Mouse (Mus musculus): ENCODE data around the gene Src. TPM values are rescaled to one million over a fixed set of nuclear protein-coding genes. Genes with fewer than 3 reads are reported as not detected.
A peak's percentile ranks its signal among the peaks of the same experiment; 100 is the strongest.

The Src gene
- polyA plus RNA-seq, 1 experiment from 2014 or later = 30.1 TPM

- Histone ChIP-seq H3K4me2 (replicated peaks) (no peak overlapping the region), H3K9ac (no peak overlapping the region), H3K4me1 (replicated peaks; ENCODE audit: control insufficient read depth, insufficient read depth, low read length) (no peaks in the 10 kb centered on the region), H3K36me3 (replicated peaks; ENCODE audit: control insufficient read depth, insufficient read depth) (peaks cover 32% of the 10 kb centered on the region), H3K27ac (no peak overlapping the region), H3K27me3 (ENCODE audit: control insufficient read depth, insufficient read depth, low read length) (no peaks in the 10 kb centered on the region), H3K9me3 (ENCODE audit: control insufficient read depth, low read length) (no peaks in the 10 kb centered on the region), H3K4me3 (replicated peaks; ENCODE audit: low read length) (no peak overlapping the region)
- DNase-seq (ENCODE audit: low spot score) = no peak
- no peak for ATAC-seq (ENCODE audit: low FRiP score)
- 87% methylated on average over 15 of the region's 15 CpGs for WGBS
Observed at GRCm38 (mm10) chr2:157447297-157448158, 29.3 kb downstream of the Src start.

- no peak overlapping the region; the same call in 1 of the 2 replicates for H3K27ac ChIP-seq
- H3K9me3 ChIP-seq (ENCODE audit: control insufficient read depth, low read length) = no peaks in the 10 kb centered on the region
- DNase-seq (ENCODE audit: low spot score) (no peak), ATAC-seq (ENCODE audit: low FRiP score) (no peak)
- no peak overlapping the region for H3K4me3 ChIP-seq (replicated peaks; ENCODE audit: low read length)
- peaks cover 28% of the 10 kb centered on the region for H3K36me3 ChIP-seq (replicated peaks; ENCODE audit: control insufficient read depth, insufficient read depth)
- H3K4me1 ChIP-seq (replicated peaks; ENCODE audit: control insufficient read depth, insufficient read depth, low read length) = no peaks in the 10 kb centered on the region
- no peak overlapping the region for H3K9ac ChIP-seq
- H3K4me2 ChIP-seq (replicated peaks) = no peak overlapping the region
- WGBS = 60% methylated on average over 7 of the region's 7 CpGs
- no peaks in the 10 kb centered on the region for H3K27me3 ChIP-seq (ENCODE audit: control insufficient read depth, insufficient read depth, low read length)
Observed at GRCm38 (mm10) chr2:157448356-157448755, 30.1 kb downstream of the Src start.

GRCm38 (mm10) chr2:157450905-157451304 is 32.7 kb downstream of the Src start:
- H3K36me3 ChIP-seq (replicated peaks; ENCODE audit: control insufficient read depth, insufficient read depth) = peaks cover 35% of the 10 kb centered on the region
- H3K27me3 ChIP-seq (ENCODE audit: control insufficient read depth, insufficient read depth, low read length) = no peaks in the 10 kb centered on the region

GRCm38 (mm10) chr2:157451372-157452040 is 33.3 kb downstream of the Src start:
- H3K36me3 ChIP-seq (replicated peaks; ENCODE audit: control insufficient read depth, insufficient read depth) = peaks cover 32% of the 10 kb centered on the region
- no peaks in the 10 kb centered on the region for H3K9me3 ChIP-seq (ENCODE audit: control insufficient read depth, low read length)
- no peak overlapping the region for H3K9ac ChIP-seq
- no peak overlapping the region for H3K27ac ChIP-seq
- DNase-seq (ENCODE audit: low spot score) (no peak), ATAC-seq (ENCODE audit: low FRiP score) (no peak)
- H3K4me1 ChIP-seq (replicated peaks; ENCODE audit: control insufficient read depth, insufficient read depth, low read length) = peaks cover 2% of the 10 kb centered on the region; the same call in 1 of the 2 replicates
- 93% methylated on average over 7 of the region's 7 CpGs for WGBS
- no peak overlapping the region for H3K4me2 ChIP-seq (replicated peaks)
- H3K27me3 ChIP-seq (ENCODE audit: control insufficient read depth, insufficient read depth, low read length) = no peaks in the 10 kb centered on the region
- H3K4me3 ChIP-seq (replicated peaks; ENCODE audit: low read length) = no peak overlapping the region

More at GRCm38 (mm10) chr2:157450905-157451304, 32.7 kb downstream of the Src start:
- Histone ChIP-seq H3K4me2 (replicated peaks) (no peak overlapping the region), H3K9ac (no peak overlapping the region), H3K27ac (no peak overlapping the region), H3K4me1 (replicated peaks; ENCODE audit: control insufficient read depth, insufficient read depth, low read length) (no peaks in the 10 kb centered on the region), H3K4me3 (replicated peaks; ENCODE audit: low read length) (no peak overlapping the region), H3K9me3 (ENCODE audit: control insufficient read depth, low read length) (no peaks in the 10 kb centered on the region)
- WGBS = 88% methylated on average over 3 of the region's 3 CpGs
- ATAC-seq (ENCODE audit: low FRiP score) (no peak), DNase-seq (ENCODE audit: low spot score) (no peak)

- H3K4me2 ChIP-seq (replicated peaks) = peak overlapping the region; percentile 55
- ATAC-seq (ENCODE audit: low FRiP score) (peak; percentile 86), DNase-seq (ENCODE audit: low spot score) (peak; percentile 96)
- H3K27me3 ChIP-seq (ENCODE audit: control insufficient read depth, insufficient read depth, low read length) = no peaks in the 10 kb centered on the region
- WGBS = 2% methylated on average over 52 of the region's 56 CpGs
- peak overlapping the region; percentile 90 for H3K27ac ChIP-seq
- H3K36me3 ChIP-seq (replicated peaks; ENCODE audit: control insufficient read depth, insufficient read depth) = peaks cover 54% of the 10 kb centered on the region
- H3K9me3 ChIP-seq (ENCODE audit: control insufficient read depth, low read length) = no peaks in the 10 kb centered on the region
- peak overlapping the region; percentile 18 for H3K4me3 ChIP-seq (replicated peaks; ENCODE audit: low read length)
- H3K4me1 ChIP-seq (replicated peaks; ENCODE audit: control insufficient read depth, insufficient read depth, low read length) = peaks cover 31% of the 10 kb centered on the region
- H3K9ac ChIP-seq = peak overlapping the region; percentile 68
Observed at GRCm38 (mm10) chr2:157457100-157457806, 39.0 kb downstream of the Src start.

- H3K9me3 ChIP-seq (ENCODE audit: control insufficient read depth, low read length) = no peaks in the 10 kb centered on the region
- no peak overlapping the region for H3K4me3 ChIP-seq (replicated peaks; ENCODE audit: low read length)
- 25% methylated on average over 14 of the region's 14 CpGs for WGBS
- DNase-seq (ENCODE audit: low spot score) = peak; percentile 84
- H3K36me3 ChIP-seq (replicated peaks; ENCODE audit: control insufficient read depth, insufficient read depth) = peaks cover 62% of the 10 kb centered on the region
- H3K4me1 ChIP-seq (replicated peaks; ENCODE audit: control insufficient read depth, insufficient read depth, low read length) = peaks cover 44% of the 10 kb centered on the region
- H3K27me3 ChIP-seq (ENCODE audit: control insufficient read depth, insufficient read depth, low read length) = no peaks in the 10 kb centered on the region
- peak overlapping the region; percentile 2; the same call in 1 of the 2 replicates for H3K9ac ChIP-seq
- H3K27ac ChIP-seq = peak overlapping the region; percentile 90
- no peak overlapping the region for H3K4me2 ChIP-seq (replicated peaks)
- no peak for ATAC-seq (ENCODE audit: low FRiP score)
Observed at GRCm38 (mm10) chr2:157458472-157458871, 40.2 kb downstream of the Src start.

DNA sequence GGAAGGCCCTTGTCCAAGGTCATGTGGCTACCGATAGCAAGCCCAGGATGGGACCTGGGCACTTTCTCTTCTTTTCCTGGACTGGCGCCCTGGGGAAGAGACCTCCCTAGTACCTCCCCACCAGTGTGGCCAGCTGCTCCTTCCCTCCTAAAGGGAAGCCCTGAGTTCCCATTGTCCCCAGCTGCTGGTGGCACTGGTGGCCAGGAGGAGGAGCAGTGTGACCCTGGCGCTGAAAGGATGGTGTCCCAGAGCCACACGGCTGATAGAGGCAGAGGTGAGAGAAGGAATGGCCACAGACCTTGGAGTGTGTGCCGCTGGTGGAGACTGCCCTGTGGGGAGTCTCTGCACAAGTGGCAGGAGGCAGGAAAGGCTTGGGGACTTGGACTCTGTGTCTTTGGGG is 41.5 kb downstream of the Src start:
- H3K27ac ChIP-seq = no peak overlapping the region
- H3K4me1 ChIP-seq (replicated peaks; ENCODE audit: control insufficient read depth, insufficient read depth, low read length) = peaks cover 56% of the 10 kb centered on the region
- DNase-seq (ENCODE audit: low spot score) = no peak
- H3K27me3 ChIP-seq (ENCODE audit: control insufficient read depth, insufficient read depth, low read length) = no peaks in the 10 kb centered on the region
- H3K36me3 ChIP-seq (replicated peaks; ENCODE audit: control insufficient read depth, insufficient read depth) = peaks cover 60% of the 10 kb centered on the region
- WGBS = 31% methylated on average over 5 of the region's 5 CpGs
- H3K9me3 ChIP-seq (ENCODE audit: control insufficient read depth, low read length) = no peaks in the 10 kb centered on the region
- no peak for ATAC-seq (ENCODE audit: low FRiP score)
- H3K9ac ChIP-seq = peak overlapping the region; percentile 12
- H3K4me2 ChIP-seq (replicated peaks) = no peak overlapping the region
- no peak overlapping the region for H3K4me3 ChIP-seq (replicated peaks; ENCODE audit: low read length)

DNA sequence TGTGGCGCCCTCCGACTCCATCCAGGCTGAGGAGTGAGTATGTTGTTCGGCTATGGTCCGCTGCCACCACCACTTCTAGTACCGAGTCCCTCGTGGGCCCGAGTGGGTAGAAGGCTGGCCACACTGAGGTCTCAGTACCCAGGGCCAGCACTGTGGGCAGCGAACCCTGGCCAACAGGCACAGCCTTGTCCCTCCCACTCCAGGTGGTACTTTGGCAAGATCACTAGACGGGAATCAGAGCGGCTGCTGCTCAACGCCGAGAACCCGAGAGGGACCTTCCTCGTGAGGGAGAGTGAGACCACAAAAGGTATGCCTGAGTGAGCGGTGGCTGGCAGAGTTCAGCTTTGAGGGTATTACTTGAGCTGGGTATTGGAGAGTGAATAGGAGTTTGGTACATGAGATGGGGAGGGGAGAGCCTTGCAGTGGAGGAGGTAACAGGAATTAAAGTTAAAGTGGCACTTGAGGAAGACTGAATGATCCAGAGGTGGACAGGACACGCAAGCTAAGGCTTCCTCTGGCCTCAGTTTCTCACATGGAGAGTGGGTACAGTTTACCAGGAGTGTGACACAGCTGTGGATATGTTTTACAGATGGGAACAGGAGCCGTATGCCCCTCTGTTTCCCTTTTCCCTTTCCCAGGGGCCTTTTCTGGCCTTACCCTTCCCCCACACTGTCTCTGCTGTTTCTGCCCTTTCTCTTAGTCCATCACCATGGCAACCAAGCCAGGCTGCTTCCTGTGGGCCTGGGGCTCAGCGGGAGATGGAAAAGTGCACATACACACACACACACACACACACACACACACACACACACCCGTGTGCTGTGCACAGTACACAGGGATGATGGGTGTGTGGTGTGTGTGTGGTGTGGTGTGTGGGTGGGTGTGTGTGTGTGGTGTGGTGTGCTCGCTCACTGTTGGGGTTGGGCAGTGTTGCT is 44.8 kb downstream of the Src start:
- peak overlapping the region; percentile 64 for H3K9ac ChIP-seq
- WGBS = 28% methylated on average over 20 of the region's 20 CpGs
- H3K36me3 ChIP-seq (replicated peaks; ENCODE audit: control insufficient read depth, insufficient read depth) = peaks cover 72% of the 10 kb centered on the region
- no peak for ATAC-seq (ENCODE audit: low FRiP score)
- H3K9me3 ChIP-seq (ENCODE audit: control insufficient read depth, low read length) = no peaks in the 10 kb centered on the region
- no peak overlapping the region for H3K4me3 ChIP-seq (replicated peaks; ENCODE audit: low read length)
- peaks cover 57% of the 10 kb centered on the region for H3K4me1 ChIP-seq (replicated peaks; ENCODE audit: control insufficient read depth, insufficient read depth, low read length)
- H3K27me3 ChIP-seq (ENCODE audit: control insufficient read depth, insufficient read depth, low read length) = no peaks in the 10 kb centered on the region
- H3K27ac ChIP-seq = peak overlapping the region; percentile 98
- peak; percentile 77 for DNase-seq (ENCODE audit: low spot score)
- H3K4me2 ChIP-seq (replicated peaks) = peak overlapping the region; percentile 14

All from hindbrain, embryonic 14.5 days (tissue).